ENCODE assay signal across 27 mouse cellular contexts in genomic region chr1:40936729-40937128, GRCm38 (mm10).
"Had no signal": no experiment of that assay in that cellular context is flagged by ENCODE, and none has a peak within 500 bp of the region (broad histone marks: within the 10 kb centered on the region; RNA-seq: fewer than 3 reads in every experiment).

No protein-coding gene starts in this region.

- DNase-seq: left cerebral cortex, postnatal 4 days; liver; liver, embryonic 13.5 days; liver, postnatal 0 days; lung, adult 18-20 months; lung, adult 2 months; lung, embryonic 14.5 days; lung, postnatal 10 days; lung, postnatal 14 days; lung, postnatal 36 days; lung, postnatal 4 days; midbrain, embryonic 14.5 days had no signal

- H3K36me3 ChIP-seq: limb, embryonic 10.5 days; limb, embryonic 12.5 days; limb, embryonic 13.5 days; limb, embryonic 15.5 days; liver, embryonic 12.5 days; liver, embryonic 13.5 days; liver, embryonic 15.5 days; lung, embryonic 15.5 days; midbrain, embryonic 10.5 days; midbrain, embryonic 12.5 days; midbrain, embryonic 13.5 days; midbrain, embryonic 15.5 days had no signal

- H3K27me3 ChIP-seq: limb, embryonic 12.5 days; limb, embryonic 13.5 days; limb, embryonic 15.5 days; liver, embryonic 12.5 days; liver, embryonic 13.5 days; liver, embryonic 15.5 days; lung, embryonic 15.5 days; megakaryocyte, embryonic 14.5 days; midbrain, embryonic 12.5 days; midbrain, embryonic 13.5 days; midbrain, embryonic 15.5 days had no signal

- H3K4me3 ChIP-seq: left cerebral cortex, adult 2 months; limb, embryonic 10.5 days; limb, embryonic 12.5 days; limb, embryonic 13.5 days; limb, embryonic 15.5 days; liver, embryonic 12.5 days; liver, embryonic 13.5 days; liver, embryonic 15.5 days; lung, embryonic 15.5 days; megakaryocyte, embryonic 14.5 days; midbrain, embryonic 10.5 days; midbrain, embryonic 12.5 days; midbrain, embryonic 13.5 days; midbrain, embryonic 15.5 days had no signal

- H3K4me2 ChIP-seq: limb, embryonic 12.5 days; limb, embryonic 13.5 days; limb, embryonic 15.5 days; liver, embryonic 11.5 days; liver, embryonic 12.5 days; liver, embryonic 13.5 days; liver, embryonic 15.5 days; lung, embryonic 14.5 days; lung, embryonic 15.5 days; midbrain, embryonic 11.5 days; midbrain, embryonic 12.5 days; midbrain, embryonic 13.5 days; midbrain, embryonic 15.5 days had no signal
